ENCODE assay signal across 15 mouse cellular contexts in genomic region chr11:63991958-63992357, GRCm38 (mm10).
DNase-seq lines count a peak whose midpoint lies in the region; ATAC-seq lines count a peak whose summit lies in the region.
"Had no signal": no experiment of that assay in that cellular context is flagged by ENCODE, and none has a peak within 500 bp of the region (broad histone marks: within the 10 kb centered on the region; RNA-seq: fewer than 3 reads in every experiment).

No protein-coding gene starts in this region.

- ATAC-seq in CD4-positive, CD25-positive, alpha-beta regulatory T cell, adult 4 months = peak; percentile 68
- ATAC-seq: forebrain, embryonic 15.5 days; lung, postnatal 0 days; midbrain, embryonic 16.5 days had no signal

- DNase-seq in CD4-positive helper T cell, adult 2 months (ENCODE audit: low read depth, low spot score) = peak; percentile 71
- DNase-seq in cerebellum, postnatal 36 days = peak; percentile 17 to 29
- peak; percentile 48 to 68 for DNase-seq in thymus, adult 18-20 months
- DNase-seq in layer of hippocampus, adult 11-12 months (ENCODE audit: low spot score) = no peak
- DNase-seq in right cerebral cortex, postnatal 36 days (ENCODE audit: low spot score in 2 of 2) = no peak
- no peak for DNase-seq in liver
- DNase-seq in layer of hippocampus, postnatal 36 days = no peak
- DNase-seq: adrenal gland, adult 8-10 months; kidney, adult 8-10 months; kidney, postnatal 36 days; right cerebral cortex, postnatal 14 days had no signal

Comparison
In these comparisons a context has a peak if more than half of its experiments do, and no peak if none do; other contexts are left out.
1. DNase-seq: peak in CD4-positive helper T cell, adult 2 months (single experiment), cerebellum, postnatal 36 days (2 of 2) and thymus, adult 18-20 months (2 of 2); none in layer of hippocampus, adult 11-12 months (single experiment), right cerebral cortex, postnatal 36 days (0 of 2), liver (single experiment) and layer of hippocampus, postnatal 36 days (0 of 2).